Mouse (Mus musculus) midbrain, embryonic 12.5 days (tissue): ENCODE results near the gene Sqstm1. TPM values are rescaled to one million over a fixed set of nuclear protein-coding genes. Genes with fewer than 3 reads are reported as not detected.

Experiments
- ATAC-seq: fragments of 200-750 bp; cut with Nextera tagmentation; 2 replicates; pipeline ENCODE4 v1.8.0; 2017; ENCODE audit warnings: low read depth, moderate TSS enrichment, moderate library complexity; ENCODE audit not compliant: low FRiP score
- H3K27ac ChIP-seq: fragments of 300-500 bp; sonication (generic); replicated peaks from 2 replicates; pipeline ENCODE4 v1.5.1; 2016; ENCODE audit warnings: mild to moderate bottlenecking
- H3K27me3 ChIP-seq: fragments of 300-500 bp; sonication (generic); 2 replicates; pipeline ENCODE4 v1.6.1; 2016; ENCODE audit warnings: mild to moderate bottlenecking
- H3K36me3 ChIP-seq: fragments of 300-500 bp; sonication (generic); 2 replicates; pipeline ENCODE4 v1.6.1; 2016
- H3K4me1 ChIP-seq: fragments of 300-500 bp; sonication (generic); 2 replicates; pipeline ENCODE4 v1.6.1; 2016
- H3K4me2 ChIP-seq: fragments of 300-500 bp; sonication (generic); replicated peaks from 2 replicates; pipeline ENCODE4 v1.6.1; 2016; ENCODE audit warnings: mild to moderate bottlenecking, moderate library complexity
- H3K4me3 ChIP-seq: fragments of 300-500 bp; sonication (generic); 2 replicates; pipeline ENCODE4 v1.5.1; 2016; ENCODE audit warnings: mild to moderate bottlenecking
- H3K9ac ChIP-seq: fragments of 300-500 bp; sonication (generic); replicated peaks from 2 replicates; pipeline ENCODE4 v1.6.1; 2016; ENCODE audit warnings: mild to moderate bottlenecking, moderate library complexity
- H3K9me3 ChIP-seq: fragments of 300-500 bp; sonication (generic); 2 replicates; pipeline ENCODE4 v1.6.1; 2016; ENCODE audit warnings: mild to moderate bottlenecking
- WGBS: fragments of 180-500 bp; shearing (Covaris S2); methylation state at CpG from one replicate; pipeline ENCODE4 v1.1.7; 2016; 5-methylcytosine and 5-hydroxymethylcytosine counted together
- polyA plus RNA-seq: library from polyadenylated mRNA; unstranded; fragments of >200 nt; fragmentation: Nextera tagmentation; extraction: Ambion mirVana; gene quantifications from 2 replicates; pipeline ENCODE4 v1.2.1, GENCODE M21; 2016

Sqstm1 gene
- polyA plus RNA-seq, 1 experiment from 2014 or later = 203 TPM

DNA sequence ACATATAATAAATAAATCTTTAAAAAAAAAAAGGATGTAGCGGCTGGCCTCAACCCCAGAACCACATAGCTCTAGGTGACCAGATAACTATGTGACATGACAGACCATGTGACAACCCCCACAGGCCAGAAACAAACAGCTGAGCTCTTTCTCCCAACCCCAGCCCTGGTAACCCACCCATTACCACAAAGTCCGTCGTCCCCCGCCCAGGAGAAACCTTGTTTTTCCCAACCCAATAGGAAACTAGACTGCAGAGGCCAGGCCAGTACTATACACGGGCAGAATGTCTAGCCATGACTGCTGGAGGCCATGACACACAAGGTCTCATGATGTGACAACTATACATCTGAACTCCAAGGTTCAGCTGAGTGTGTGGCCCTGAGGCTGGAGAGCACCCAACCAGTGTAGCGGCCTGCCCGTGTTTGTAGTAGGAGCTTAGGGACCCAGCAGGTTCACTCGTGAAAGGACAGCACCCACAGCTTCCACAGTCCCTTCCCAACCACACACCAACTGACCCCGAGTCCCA is 7.3 kb downstream of the Sqstm1 start:
- H3K27ac ChIP-seq = no peak overlapping the region
- ATAC-seq = no peak
- H3K4me1 ChIP-seq = no peaks in the 10 kb centered on the region
- 87% methylated on average over 9 of the region's 9 CpGs for WGBS
- H3K36me3 ChIP-seq = peaks cover 89% of the 10 kb centered on the region
- no peak overlapping the region for H3K9ac ChIP-seq
- no peak overlapping the region for H3K4me2 ChIP-seq
- H3K9me3 ChIP-seq = no peaks in the 10 kb centered on the region
- no peak overlapping the region for H3K4me3 ChIP-seq
- no peaks in the 10 kb centered on the region for H3K27me3 ChIP-seq

DNA sequence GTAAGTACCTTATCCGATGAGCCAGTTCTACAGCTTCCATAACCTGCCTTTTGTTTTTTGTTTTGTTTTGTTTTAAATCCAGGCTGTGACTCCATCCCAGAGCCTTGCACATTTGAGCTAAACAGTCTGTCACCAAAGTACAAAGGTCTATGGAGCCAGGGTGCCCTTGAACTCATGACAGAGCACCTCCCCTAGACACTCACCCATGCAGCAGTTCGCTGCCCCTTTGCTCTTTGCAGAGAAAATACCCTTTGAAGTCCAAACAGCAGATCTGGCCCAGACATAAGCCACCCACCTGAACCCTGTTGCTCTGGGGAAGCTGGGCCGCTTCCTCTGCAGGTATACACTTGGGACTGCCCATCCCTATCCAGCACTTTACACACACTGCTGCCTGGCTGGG is 9.0 kb downstream of the Sqstm1 start:
- Histone ChIP-seq H3K9me3 (no peaks in the 10 kb centered on the region), H3K27me3 (no peaks in the 10 kb centered on the region), H3K36me3 (peaks cover 89% of the 10 kb centered on the region), H3K4me2 (no peak overlapping the region), H3K9ac (no peak overlapping the region), H3K4me1 (no peaks in the 10 kb centered on the region), H3K4me3 (no peak overlapping the region), H3K27ac (no peak overlapping the region)
- 89% methylated on average over 3 of the region's 3 CpGs for WGBS
- no peak for ATAC-seq

DNA sequence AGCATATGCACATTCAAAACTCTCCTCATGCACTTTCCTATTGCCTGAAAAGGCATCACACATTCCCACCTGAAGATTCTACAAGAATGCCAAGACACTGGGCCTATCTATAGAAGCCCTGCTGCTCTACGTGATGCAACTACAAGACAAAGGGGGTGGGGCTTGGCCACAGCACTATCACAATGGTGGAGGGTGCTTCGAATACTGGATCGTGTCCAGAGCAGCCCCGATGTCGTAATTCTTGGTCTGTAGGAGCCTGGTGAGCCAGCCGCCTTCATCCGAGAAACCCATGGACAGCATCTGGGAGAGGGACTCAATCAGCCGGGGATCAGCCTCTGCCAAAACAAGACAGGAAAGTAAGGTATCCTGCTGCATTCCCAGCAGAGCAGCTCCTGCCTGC is 10.0 kb downstream of the Sqstm1 start:
- ATAC-seq = no peak
- 90% methylated on average over 8 of the region's 8 CpGs for WGBS
- Histone ChIP-seq H3K4me3 (no peak overlapping the region), H3K27ac (no peak overlapping the region), H3K4me1 (no peaks in the 10 kb centered on the region), H3K9ac (no peak overlapping the region), H3K9me3 (no peaks in the 10 kb centered on the region), H3K27me3 (no peaks in the 10 kb centered on the region), H3K36me3 (peaks cover 80% of the 10 kb centered on the region), H3K4me2 (no peak overlapping the region)

DNA sequence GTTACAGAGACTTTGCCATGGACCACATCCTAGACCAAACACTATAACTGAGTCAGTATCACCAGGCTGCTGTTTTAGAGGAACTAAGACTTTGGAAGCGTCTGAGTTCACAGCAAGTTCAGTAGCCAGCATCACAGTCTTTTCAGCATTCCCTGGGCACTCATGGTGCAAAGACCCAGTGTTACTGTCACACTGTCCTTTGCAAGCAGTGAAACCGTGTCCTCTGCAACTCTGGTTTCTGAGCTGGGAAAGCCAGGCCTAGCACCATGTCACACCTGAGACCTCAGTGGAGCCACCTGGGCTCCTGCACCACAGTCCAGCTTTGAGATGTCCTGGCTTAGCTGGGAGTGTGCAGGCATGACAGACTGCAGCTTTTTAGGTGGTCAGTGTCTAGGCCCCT is 11.7 kb downstream of the Sqstm1 start:
- Histone ChIP-seq H3K27me3 (no peaks in the 10 kb centered on the region), H3K36me3 (peaks cover 71% of the 10 kb centered on the region), H3K4me3 (no peak overlapping the region), H3K27ac (no peak overlapping the region), H3K4me2 (no peak overlapping the region), H3K9me3 (no peaks in the 10 kb centered on the region), H3K4me1 (no peaks in the 10 kb centered on the region), H3K9ac (no peak overlapping the region)
- no peak for ATAC-seq
- WGBS = 88% methylated on average over 2 of the region's 2 CpGs

DNA sequence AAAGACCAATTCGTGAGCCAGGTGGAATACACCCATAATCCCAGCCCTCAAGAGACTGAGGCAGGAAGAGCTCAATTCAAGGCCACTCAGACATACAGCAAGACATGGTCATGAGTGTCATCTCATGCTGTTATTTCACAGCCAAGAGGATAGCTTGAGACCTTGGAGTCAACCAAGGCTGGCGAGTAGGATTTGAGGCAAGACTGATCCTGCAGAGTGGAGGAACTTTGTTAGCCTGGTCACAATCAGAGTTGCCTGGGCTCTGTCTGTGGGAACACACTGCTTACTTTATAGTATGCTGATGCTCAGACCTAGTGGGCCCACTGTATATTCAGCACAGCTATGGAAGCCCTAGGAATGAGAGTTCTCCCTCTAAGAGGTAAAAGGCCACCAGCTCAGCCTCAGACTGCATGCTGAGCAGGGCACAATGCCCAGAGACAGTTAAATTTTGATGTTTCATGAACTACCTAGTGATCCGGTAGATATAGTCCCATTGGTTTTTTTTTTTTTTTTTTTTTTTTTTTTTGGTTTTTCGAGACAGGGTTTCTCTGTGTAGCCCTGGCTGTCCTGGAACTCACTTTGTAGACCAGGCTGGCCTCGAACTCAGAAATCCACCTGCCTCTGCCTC is 12.3 kb downstream of the Sqstm1 start:
- 93% methylated on average over 4 of the region's 5 CpGs for WGBS
- no peak for ATAC-seq
- no peaks in the 10 kb centered on the region for H3K9me3 ChIP-seq

DNA sequence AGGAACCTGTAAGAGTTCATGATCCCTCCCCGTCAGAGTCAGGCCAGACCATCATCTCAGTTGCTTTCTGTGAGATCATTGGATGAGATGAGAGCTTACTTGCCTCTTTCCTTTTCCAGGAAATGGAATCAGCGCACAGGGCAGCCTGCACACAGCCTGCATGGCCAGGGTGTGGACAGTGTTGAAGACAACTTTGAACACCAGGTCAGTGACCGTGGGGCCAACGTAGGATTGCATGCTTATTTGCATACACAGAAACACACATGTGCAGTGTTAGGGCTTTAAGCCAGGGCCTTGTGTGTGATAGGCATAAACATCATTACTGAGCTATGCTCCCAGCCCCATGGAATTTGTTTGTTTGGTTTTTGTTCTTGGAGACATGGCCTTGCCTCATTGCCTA is 13.1 kb downstream of the Sqstm1 start:
- Histone ChIP-seq H3K27me3 (no peaks in the 10 kb centered on the region), H3K4me3 (no peak overlapping the region), H3K4me1 (no peaks in the 10 kb centered on the region), H3K4me2 (no peak overlapping the region), H3K27ac (no peak overlapping the region), H3K9ac (no peak overlapping the region), H3K36me3 (peaks cover 59% of the 10 kb centered on the region), H3K9me3 (no peaks in the 10 kb centered on the region)
- WGBS = 95% methylated on average over 4 of the region's 4 CpGs
- ATAC-seq = no peak

More for the DNA sequence above, 12.3 kb downstream of the Sqstm1 start:
- Histone ChIP-seq H3K36me3 (peaks cover 68% of the 10 kb centered on the region), H3K27ac (no peak overlapping the region), H3K27me3 (no peaks in the 10 kb centered on the region), H3K4me3 (no peak overlapping the region), H3K4me1 (no peaks in the 10 kb centered on the region), H3K4me2 (no peak overlapping the region), H3K9ac (no peak overlapping the region)

DNA sequence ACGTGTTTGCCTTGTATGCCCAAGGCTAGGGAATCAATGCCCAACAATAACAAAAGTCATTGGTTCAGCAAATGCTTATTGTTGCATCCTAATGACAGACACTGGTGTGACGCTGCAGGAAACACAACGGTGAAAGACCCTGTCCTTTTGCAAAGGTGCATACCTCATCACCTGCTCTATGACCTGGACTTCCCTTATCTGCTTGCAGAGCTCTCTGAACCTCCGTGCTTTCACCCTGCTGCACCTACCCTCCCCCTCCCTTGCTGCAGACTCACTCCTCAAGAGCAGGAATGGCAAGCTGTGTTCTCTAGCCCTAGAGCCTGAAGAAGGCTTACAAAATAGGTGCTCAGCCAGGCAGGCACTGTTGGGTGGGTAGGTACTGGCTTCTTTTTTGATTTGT is 15.8 kb downstream of the Sqstm1 start:
- Histone ChIP-seq H3K9ac (no peak overlapping the region), H3K9me3 (no peaks in the 10 kb centered on the region), H3K36me3 (peaks cover 32% of the 10 kb centered on the region), H3K4me2 (no peak overlapping the region), H3K4me3 (no peak overlapping the region), H3K27me3 (no peaks in the 10 kb centered on the region), H3K4me1 (no peaks in the 10 kb centered on the region), H3K27ac (no peak overlapping the region)
- 86% methylated on average over 4 of the region's 4 CpGs for WGBS
- no peak for ATAC-seq

DNA sequence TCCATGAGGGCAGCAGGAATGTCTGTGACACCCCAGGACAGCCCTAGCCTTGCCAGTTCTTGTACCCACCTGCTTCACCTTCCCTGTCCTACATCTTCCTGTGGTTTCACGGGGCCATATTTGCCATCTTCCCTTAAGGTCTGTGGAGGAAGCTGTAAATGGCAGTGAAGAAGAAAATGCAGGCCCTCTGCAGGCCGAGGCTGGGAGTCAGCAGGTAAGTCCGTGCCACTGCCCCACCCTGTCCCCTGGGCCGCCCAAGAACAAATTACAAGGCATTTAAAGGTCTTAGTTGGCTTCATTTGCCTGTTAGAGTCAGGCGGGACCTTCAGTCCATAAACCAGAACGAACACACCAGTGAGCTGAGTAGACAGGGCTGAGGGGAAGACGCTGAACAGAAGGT is 16.6 kb downstream of the Sqstm1 start:
- Histone ChIP-seq H3K27me3 (no peaks in the 10 kb centered on the region), H3K9ac (no peak overlapping the region), H3K4me1 (no peaks in the 10 kb centered on the region), H3K4me2 (no peak overlapping the region), H3K36me3 (peaks cover 25% of the 10 kb centered on the region), H3K9me3 (no peaks in the 10 kb centered on the region), H3K27ac (no peak overlapping the region), H3K4me3 (no peak overlapping the region)
- 87% methylated on average over 7 of the region's 7 CpGs for WGBS
- no peak for ATAC-seq

DNA sequence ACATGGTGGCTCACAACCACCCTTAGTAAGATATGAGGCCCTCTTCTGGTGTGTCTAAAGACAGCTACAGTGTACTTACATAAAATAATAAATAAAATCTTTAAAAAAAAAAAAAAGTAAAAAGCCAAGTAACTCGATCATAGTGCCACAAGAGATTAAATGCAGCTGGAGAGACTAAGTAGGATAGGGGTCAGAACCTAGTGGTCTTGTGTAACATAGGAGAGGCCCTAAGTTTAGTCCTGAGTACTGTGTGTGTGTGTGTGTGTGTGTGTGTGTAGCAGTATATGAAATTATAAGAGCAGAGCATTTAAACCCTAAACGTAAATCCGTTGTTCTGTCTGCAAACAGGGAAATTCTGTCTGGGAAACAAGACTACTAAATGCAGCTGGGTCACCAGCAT is 18.3 kb downstream of the Sqstm1 start:
- Histone ChIP-seq H3K9me3 (no peaks in the 10 kb centered on the region), H3K9ac (no peak overlapping the region), H3K4me2 (no peak overlapping the region), H3K36me3 (peaks cover 24% of the 10 kb centered on the region), H3K4me1 (no peaks in the 10 kb centered on the region), H3K4me3 (no peak overlapping the region), H3K27me3 (no peaks in the 10 kb centered on the region), H3K27ac (no peak overlapping the region)
- no peak for ATAC-seq
- 93% methylated on average over 3 of the region's 3 CpGs for WGBS

DNA sequence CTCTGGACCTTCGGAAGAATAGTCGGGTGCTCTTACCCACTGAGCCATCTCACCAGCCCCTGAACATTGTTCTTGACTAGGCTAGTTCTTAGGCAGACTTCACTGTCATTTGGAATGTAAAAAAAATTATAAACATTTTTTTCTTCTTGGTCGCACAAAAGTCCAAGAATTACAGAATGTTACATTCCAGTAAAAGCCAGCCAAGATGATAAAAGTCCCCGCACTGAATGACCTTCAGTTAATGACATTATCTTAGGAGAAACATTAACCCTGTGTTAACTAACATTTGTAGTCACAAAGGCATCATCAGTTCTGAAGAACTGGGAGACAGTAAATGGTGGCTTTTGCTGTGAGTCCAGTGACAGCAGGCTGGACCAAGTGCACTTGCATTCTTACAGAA is 20.3 kb downstream of the Sqstm1 start:
- H3K4me3 ChIP-seq = no peak overlapping the region
- H3K9ac ChIP-seq = no peak overlapping the region
- H3K27me3 ChIP-seq = no peaks in the 10 kb centered on the region
- no peak overlapping the region for H3K27ac ChIP-seq
- H3K9me3 ChIP-seq = no peaks in the 10 kb centered on the region
- H3K4me1 ChIP-seq = no peaks in the 10 kb centered on the region
- peaks cover 28% of the 10 kb centered on the region for H3K36me3 ChIP-seq
- WGBS = 92% methylated on average over 4 of the region's 4 CpGs
- no peak overlapping the region for H3K4me2 ChIP-seq
- no peak for ATAC-seq

DNA sequence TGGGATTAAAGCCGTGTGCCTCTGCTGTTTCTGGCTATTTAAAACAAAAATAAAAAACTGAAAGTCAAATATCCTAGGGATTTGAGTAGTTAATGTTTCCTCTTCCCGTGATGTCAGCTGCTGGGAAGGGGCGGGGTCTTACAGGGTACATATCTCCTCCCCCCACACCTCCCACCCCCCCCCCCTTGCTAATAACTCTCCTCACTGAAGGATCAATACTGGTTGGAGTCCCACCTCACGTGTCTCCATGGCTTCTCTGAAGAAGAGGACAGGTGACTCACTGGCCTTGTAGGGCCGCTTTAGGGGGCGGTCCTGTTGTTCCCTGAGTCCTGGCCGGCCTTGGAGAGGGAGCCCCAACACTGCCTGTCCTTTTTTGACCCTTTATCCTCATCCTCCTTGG is 21.9 kb downstream of the Sqstm1 start:
- WGBS = 81% methylated on average over 7 of the region's 7 CpGs

DNA sequence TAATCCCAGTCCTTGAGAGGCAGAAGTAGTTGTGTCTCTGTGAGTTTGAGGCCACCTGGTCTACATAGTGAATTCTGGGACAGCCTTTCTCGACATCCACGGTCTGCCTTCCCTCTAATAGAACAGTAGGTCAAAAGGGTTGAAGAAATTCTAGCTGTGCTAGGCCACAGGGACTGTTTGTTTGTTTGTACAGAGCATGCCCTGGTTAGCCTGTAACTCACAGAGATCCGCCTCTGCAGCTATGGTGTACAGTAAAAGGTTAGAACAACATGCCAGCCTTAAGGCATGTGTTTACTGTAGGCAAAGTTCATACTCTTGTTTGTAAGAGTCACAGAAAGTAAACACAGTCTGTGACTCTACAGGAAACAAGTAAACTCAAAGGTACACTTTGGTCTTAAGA is 25.8 kb downstream of the Sqstm1 start:
- Histone ChIP-seq H3K27ac (no peak overlapping the region), H3K36me3 (peaks cover 31% of the 10 kb centered on the region), H3K4me1 (no peaks in the 10 kb centered on the region), H3K9me3 (no peaks in the 10 kb centered on the region), H3K4me2 (no peak overlapping the region), H3K27me3 (no peaks in the 10 kb centered on the region), H3K4me3 (no peak overlapping the region), H3K9ac (no peak overlapping the region)
- WGBS = 77% methylated on average over 3 of the region's 3 CpGs
- no peak for ATAC-seq

More for the DNA sequence above, 21.9 kb downstream of the Sqstm1 start:
- no peak overlapping the region for H3K27ac ChIP-seq
- no peak overlapping the region for H3K9ac ChIP-seq
- no peak overlapping the region for H3K4me2 ChIP-seq
- peaks cover 31% of the 10 kb centered on the region for H3K36me3 ChIP-seq
- H3K4me3 ChIP-seq = no peak overlapping the region
- no peaks in the 10 kb centered on the region for H3K27me3 ChIP-seq
- H3K4me1 ChIP-seq = no peaks in the 10 kb centered on the region
- no peak for ATAC-seq
- no peaks in the 10 kb centered on the region for H3K9me3 ChIP-seq

DNA sequence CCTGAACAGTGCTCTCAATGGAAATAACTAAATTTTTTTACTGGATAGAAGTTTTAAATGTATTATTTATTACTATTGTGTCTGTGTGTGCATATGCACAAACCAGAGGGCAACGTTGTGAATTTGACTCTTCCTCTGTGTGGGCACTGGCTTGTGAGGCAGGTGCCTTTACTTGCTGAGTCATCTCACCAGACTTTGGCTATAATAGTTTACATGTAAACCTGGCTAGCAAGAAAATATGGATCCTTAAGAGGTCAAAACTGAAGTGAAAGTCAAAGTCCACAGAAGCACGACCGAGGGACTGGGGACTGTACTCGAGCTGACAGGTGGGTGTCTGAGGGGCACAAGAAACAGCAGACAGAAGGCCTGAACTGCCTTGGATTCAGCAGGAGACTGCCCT is 27.9 kb downstream of the Sqstm1 start:
- Histone ChIP-seq H3K9ac (no peak overlapping the region), H3K4me3 (no peak overlapping the region), H3K27ac (no peak overlapping the region), H3K9me3 (no peaks in the 10 kb centered on the region), H3K4me2 (no peak overlapping the region), H3K27me3 (no peaks in the 10 kb centered on the region), H3K36me3 (peaks cover 32% of the 10 kb centered on the region), H3K4me1 (no peaks in the 10 kb centered on the region)
- WGBS = 87% methylated on average over 4 of the region's 4 CpGs
- ATAC-seq = no peak
